ENCODE assay signal across 19 mouse cellular contexts in the genomic region with DNA sequence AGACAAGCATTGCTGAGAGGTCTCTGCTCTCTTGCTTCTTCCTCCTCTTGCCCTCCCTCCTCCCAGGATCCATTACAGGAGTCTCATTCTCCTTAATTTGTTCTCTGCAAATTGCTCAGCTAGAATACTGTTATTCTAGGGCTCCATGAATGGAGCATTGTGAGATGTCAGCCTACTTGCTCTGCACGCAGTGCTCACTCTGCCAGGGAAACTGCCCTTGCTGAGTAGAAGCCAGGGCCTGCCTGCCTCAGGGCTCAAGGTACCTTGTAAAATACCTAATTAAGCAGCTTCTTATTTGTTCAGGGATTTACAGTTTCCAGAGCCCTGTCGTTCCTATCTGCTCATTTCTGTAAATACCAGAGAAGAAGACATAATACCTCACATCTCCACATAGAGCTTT.
DNase-seq lines count a peak whose midpoint lies in the region; ATAC-seq lines count a peak whose summit lies in the region.
"Had no signal": no experiment of that assay in that cellular context is flagged by ENCODE, and none has a peak within 500 bp of the region (broad histone marks: within the 10 kb centered on the region; RNA-seq: fewer than 3 reads in every experiment).

No protein-coding gene starts in this region.

- WGBS in forebrain, embryonic 14.5 days = 19% methylated on average over 2 of the region's 2 CpGs
- 65% methylated on average over 2 of the region's 2 CpGs for WGBS in forebrain, embryonic 10.5 days

- no peaks in the 10 kb centered on the region; the same call in 1 of the 2 replicates for H3K4me1 ChIP-seq in forebrain, embryonic 14.5 days (ENCODE audit: control insufficient read depth, insufficient read depth, low read length)
- H3K4me1 ChIP-seq in forebrain, embryonic 10.5 days = peaks cover 18% of the 10 kb centered on the region
- H3K4me1 ChIP-seq: heart, embryonic 10.5 days had no signal

- H3K4me2 ChIP-seq in forebrain, embryonic 14.5 days (ENCODE audit: low read length) = no peak overlapping the region
- H3K4me2 ChIP-seq: embryonic facial prominence, embryonic 15.5 days; hindbrain, embryonic 13.5 days had no signal

- no peaks in the 10 kb centered on the region for H3K27me3 ChIP-seq in forebrain, embryonic 14.5 days (replicated peaks; ENCODE audit: control insufficient read depth, insufficient read depth, low read length)
- no peaks in the 10 kb centered on the region for H3K27me3 ChIP-seq in forebrain, embryonic 10.5 days (ENCODE audit: poor library complexity, severe bottlenecking)
- H3K27me3 ChIP-seq: embryonic facial prominence, embryonic 15.5 days had no signal

- H3K9ac ChIP-seq in forebrain, embryonic 14.5 days (ENCODE audit: low read length) = no peak overlapping the region
- H3K9ac ChIP-seq: embryonic facial prominence, embryonic 15.5 days; hindbrain, embryonic 13.5 days had no signal

- peak; percentile 43 for DNase-seq in forebrain, embryonic 14.5 days (ENCODE audit: low spot score)
- no peak for DNase-seq in forebrain, embryonic 10.5 days (ENCODE audit: extremely low spot score, low spot score)
- DNase-seq in right cerebral cortex, postnatal 10 days (ENCODE audit: low spot score in 2 of 2) = peak; percentile 42 to 49
- DNase-seq in right cerebral cortex, adult 18-20 months = no peak
- DNase-seq in forelimb bud, embryonic 11.5 days (ENCODE audit: low read depth, low spot score) = peak; percentile 47
- no peak for DNase-seq in gastrocnemius, postnatal 10 days
- DNase-seq: adrenal gland, adult 2 months; adrenal gland, postnatal 25 days; cerebellum, adult 11 months; cerebellum, adult 8-10 months; cerebellum, postnatal 14 days; embryo, embryonic 11 days; heart, adult 18-20 months; heart, postnatal 10 days had no signal

- no peak overlapping the region for H3K4me3 ChIP-seq in forebrain, embryonic 14.5 days (ENCODE audit: low read depth, low read length)
- no peak overlapping the region for H3K4me3 ChIP-seq in forebrain, embryonic 10.5 days
- H3K4me3 ChIP-seq: embryonic facial prominence, embryonic 15.5 days; erythroblast, embryonic 14.5 days; heart, embryonic 10.5 days; hindbrain, embryonic 13.5 days had no signal

- H3K9me3 ChIP-seq in forebrain, embryonic 14.5 days (replicated peaks; ENCODE audit: control insufficient read depth, low read length) = no peaks in the 10 kb centered on the region
- H3K9me3 ChIP-seq in forebrain, embryonic 10.5 days = no peaks in the 10 kb centered on the region
- H3K9me3 ChIP-seq: embryonic facial prominence, embryonic 15.5 days; heart, embryonic 10.5 days; hindbrain, embryonic 13.5 days had no signal

- H3K27ac ChIP-seq in forebrain, embryonic 14.5 days (ENCODE audit: low read depth, low read length) = no peak overlapping the region
- no peak overlapping the region for H3K27ac ChIP-seq in forebrain, embryonic 10.5 days
- H3K27ac ChIP-seq: embryonic facial prominence, embryonic 15.5 days; heart, embryonic 10.5 days; hindbrain, embryonic 13.5 days had no signal

- H3K36me3 ChIP-seq in forebrain, embryonic 14.5 days (ENCODE audit: control insufficient read depth, insufficient read depth, low read length) = no peaks in the 10 kb centered on the region
- H3K36me3 ChIP-seq in forebrain, embryonic 10.5 days (replicated peaks) = no peaks in the 10 kb centered on the region
- H3K36me3 ChIP-seq: embryonic facial prominence, embryonic 15.5 days; heart, embryonic 10.5 days; hindbrain, embryonic 13.5 days had no signal

- peak; percentile 57; the same call in 1 of the 2 replicates for ATAC-seq in forebrain, embryonic 14.5 days
- ATAC-seq: intestine, embryonic 16.5 days had no signal

Comparison
In these comparisons a context has a peak if more than half of its experiments do, and no peak if none do; other contexts are left out.
1. DNase-seq: peak in forebrain, embryonic 14.5 days (single experiment), right cerebral cortex, postnatal 10 days (2 of 2) and forelimb bud, embryonic 11.5 days (single experiment); none in forebrain, embryonic 10.5 days (single experiment), right cerebral cortex, adult 18-20 months (single experiment) and gastrocnemius, postnatal 10 days (single experiment).